Mouse (Mus musculus) ES-Bruce4 (cell line): ENCODE data around the gene Dppa4.
"Not testable (repeated sequence)": the region's sequence is repeated elsewhere in the genome, so short reads cannot be mapped to it uniquely, and the experiment has no call there.

Experiments
- CTCF ChIP-seq: IDR thresholded peaks from one replicate; pipeline ENCODE4 v1.8.1; 2011; ENCODE audit warnings: low read depth, low read length
- EP300 ChIP-seq: IDR thresholded peaks from 2 replicates; pipeline ENCODE4 v1.6.1; 2011; ENCODE audit warnings: low read depth, low read length; ENCODE audit not compliant: insufficient read depth
- POLR2A ChIP-seq: IDR thresholded peaks from one replicate; pipeline ENCODE4 v1.8.1; 2011; ENCODE audit warnings: low read length; ENCODE audit not compliant: insufficient read depth

- not testable (repeated sequence) for TF ChIP-seq POLR2A, CTCF
- peak; percentile 90 for TF ChIP-seq EP300
Observed at GRCm38 (mm10) chr16:48308916-48309315, 25.4 kb downstream of the Dppa4 start.
